Mouse (Mus musculus): ENCODE results near the gene Prkcz. TPM values are rescaled to one million over a fixed set of nuclear protein-coding genes. Genes with fewer than 3 reads are reported as not detected.
A peak's percentile ranks its signal among the peaks of the same experiment; 100 is the strongest.

Gene Prkcz
- polyA plus RNA-seq, 1 experiment from 2014 or later = 12.4 TPM

- Histone ChIP-seq H3K4me1 (0 out of 2 replicates have a peak, but pooled peaks cover 5% of the 10 kb centered on the region), H3K4me3 (no peak overlapping the region), H3K9me3 (no peaks in the 10 kb centered on the region), H3K36me3 (replicated peaks) (no peaks in the 10 kb centered on the region), H3K27ac (replicated peaks) (no peak overlapping the region), H3K27me3 (replicated peaks; ENCODE audit: low read depth, poor library complexity, severe bottlenecking) (0 out of 2 replicates have a peak, but pooled peaks cover 4% of the 10 kb centered on the region)
- 66% methylated on average over 7 of the region's 7 CpGs for WGBS
- DNase-seq (ENCODE audit: low spot score) = no peak
These were observed 20.8 kb upstream of the Prkcz start for GRCm38 (mm10) chr4:155381974-155382373.

- WGBS = 81% methylated on average over 5 of the region's 5 CpGs
These were observed 10.9 kb upstream of the Prkcz start for GRCm38 (mm10) chr4:155371797-155372735.

GRCm38 (mm10) chr4:155370737-155371715 lies 9.9 kb upstream of the Prkcz start:
- Histone ChIP-seq H3K27me3 (replicated peaks; ENCODE audit: low read depth, poor library complexity, severe bottlenecking) (peaks cover 5% of the 10 kb centered on the region; the same call in 1 of the 2 replicates), H3K4me1 (no peaks in the 10 kb centered on the region), H3K27ac (replicated peaks) (no peak overlapping the region), H3K9me3 (no peaks in the 10 kb centered on the region), H3K36me3 (replicated peaks) (no peaks in the 10 kb centered on the region), H3K4me3 (no peak overlapping the region)
- no peak for DNase-seq (ENCODE audit: low spot score)
- 87% methylated on average over 15 of the region's 15 CpGs for WGBS

More at GRCm38 (mm10) chr4:155371797-155372735, 10.9 kb upstream of the Prkcz start:
- no peaks in the 10 kb centered on the region for H3K4me1 ChIP-seq
- H3K27me3 ChIP-seq (replicated peaks; ENCODE audit: low read depth, poor library complexity, severe bottlenecking) = no peaks in the 10 kb centered on the region
- H3K36me3 ChIP-seq (replicated peaks) = no peaks in the 10 kb centered on the region
- H3K27ac ChIP-seq (replicated peaks) = no peak overlapping the region
- no peak overlapping the region for H3K4me3 ChIP-seq
- no peak for DNase-seq (ENCODE audit: low spot score)
- no peaks in the 10 kb centered on the region for H3K9me3 ChIP-seq

GRCm38 (mm10) chr4:155368684-155369083 lies 7.5 kb upstream of the Prkcz start:
- peak; percentile 82 for DNase-seq (ENCODE audit: low spot score)
- Histone ChIP-seq H3K4me1 (no peaks in the 10 kb centered on the region), H3K27ac (replicated peaks) (no peak overlapping the region), H3K36me3 (replicated peaks) (no peaks in the 10 kb centered on the region), H3K27me3 (replicated peaks; ENCODE audit: low read depth, poor library complexity, severe bottlenecking) (peaks cover 25% of the 10 kb centered on the region), H3K9me3 (no peaks in the 10 kb centered on the region), H3K4me3 (no peak overlapping the region)
- WGBS = 20% methylated on average over 12 of the region's 12 CpGs

- Histone ChIP-seq H3K4me1 (peaks cover under 1% of the 10 kb centered on the region; the same call in 1 of the 2 replicates), H3K36me3 (replicated peaks) (no peaks in the 10 kb centered on the region), H3K27ac (replicated peaks) (no peak overlapping the region), H3K4me3 (no peak overlapping the region), H3K9me3 (no peaks in the 10 kb centered on the region), H3K27me3 (replicated peaks; ENCODE audit: low read depth, poor library complexity, severe bottlenecking) (peaks cover 35% of the 10 kb centered on the region)
- WGBS = 92% methylated on average over 9 of the region's 9 CpGs
- DNase-seq (ENCODE audit: low spot score) = no peak
These were observed 6.6 kb upstream of the Prkcz start for GRCm38 (mm10) chr4:155367739-155368138.

- DNase-seq (ENCODE audit: low spot score) = no peak
- Histone ChIP-seq H3K36me3 (replicated peaks) (no peaks in the 10 kb centered on the region), H3K4me1 (peaks cover 10% of the 10 kb centered on the region), H3K9me3 (no peaks in the 10 kb centered on the region), H3K4me3 (no peak overlapping the region), H3K27ac (replicated peaks) (no peak overlapping the region), H3K27me3 (replicated peaks; ENCODE audit: low read depth, poor library complexity, severe bottlenecking) (peaks cover 44% of the 10 kb centered on the region)
- 87% methylated on average over 6 of the region's 6 CpGs for WGBS
These were observed 5.6 kb upstream of the Prkcz start for GRCm38 (mm10) chr4:155366784-155367183.

GRCm38 (mm10) chr4:155362443-155362842 lies 1.3 kb upstream of the Prkcz start:
- Histone ChIP-seq H3K9me3 (no peaks in the 10 kb centered on the region), H3K4me3 (peak overlapping the region; percentile 63; the same call in 1 of the 2 replicates), H3K4me1 (peaks cover 38% of the 10 kb centered on the region), H3K27ac (replicated peaks) (no peak overlapping the region), H3K27me3 (replicated peaks; ENCODE audit: low read depth, poor library complexity, severe bottlenecking) (peaks cover 83% of the 10 kb centered on the region), H3K36me3 (replicated peaks) (no peaks in the 10 kb centered on the region)
- 35% methylated on average over 5 of the region's 5 CpGs for WGBS
- DNase-seq (ENCODE audit: low spot score) = no peak

- H3K9me3 ChIP-seq = no peaks in the 10 kb centered on the region
- DNase-seq (ENCODE audit: low spot score) = no peak
- H3K27me3 ChIP-seq (replicated peaks; ENCODE audit: low read depth, poor library complexity, severe bottlenecking) = peaks cover 78% of the 10 kb centered on the region
- H3K4me3 ChIP-seq = peak overlapping the region; percentile 63
- H3K4me1 ChIP-seq = peaks cover 38% of the 10 kb centered on the region
- no peaks in the 10 kb centered on the region for H3K36me3 ChIP-seq (replicated peaks)
- WGBS = 1% methylated on average over 42 of the region's 42 CpGs
- peak overlapping the region; percentile 45; the same call in 1 of the 2 replicates for H3K27ac ChIP-seq (replicated peaks)
These were observed 305 bp downstream of the Prkcz start for GRCm38 (mm10) chr4:155360856-155361255.

GRCm38 (mm10) chr4:155359560-155360464 lies 1.3 kb downstream of the Prkcz start:
- Histone ChIP-seq H3K4me1 (peaks cover 38% of the 10 kb centered on the region), H3K4me3 (peak overlapping the region; percentile 13; the same call in 1 of the 2 replicates), H3K9me3 (no peaks in the 10 kb centered on the region), H3K36me3 (replicated peaks) (no peaks in the 10 kb centered on the region), H3K27ac (replicated peaks) (no peak overlapping the region), H3K27me3 (replicated peaks; ENCODE audit: low read depth, poor library complexity, severe bottlenecking) (peaks cover 69% of the 10 kb centered on the region)
- DNase-seq (ENCODE audit: low spot score) = no peak
- 36% methylated on average over 12 of the region's 12 CpGs for WGBS

GRCm38 (mm10) chr4:155357601-155358000 lies 3.6 kb downstream of the Prkcz start:
- Histone ChIP-seq H3K9me3 (no peaks in the 10 kb centered on the region), H3K4me3 (no peak overlapping the region), H3K27me3 (replicated peaks; ENCODE audit: low read depth, poor library complexity, severe bottlenecking) (peaks cover 47% of the 10 kb centered on the region), H3K27ac (replicated peaks) (no peak overlapping the region), H3K4me1 (peaks cover 36% of the 10 kb centered on the region), H3K36me3 (replicated peaks) (no peaks in the 10 kb centered on the region)
- WGBS = 45% methylated on average over 2 of the region's 2 CpGs
- no peak for DNase-seq (ENCODE audit: low spot score)

GRCm38 (mm10) chr4:155356354-155356753 lies 4.8 kb downstream of the Prkcz start:
- H3K27me3 ChIP-seq (replicated peaks; ENCODE audit: low read depth, poor library complexity, severe bottlenecking) = peaks cover 35% of the 10 kb centered on the region
- DNase-seq (ENCODE audit: low spot score) = no peak
- no peak overlapping the region for H3K4me3 ChIP-seq
- H3K9me3 ChIP-seq = no peaks in the 10 kb centered on the region
- no peak overlapping the region for H3K27ac ChIP-seq (replicated peaks)
- H3K4me1 ChIP-seq = peaks cover 24% of the 10 kb centered on the region
- no peaks in the 10 kb centered on the region for H3K36me3 ChIP-seq (replicated peaks)
- 91% methylated on average over 10 of the region's 10 CpGs for WGBS
